Mouse (Mus musculus): ENCODE measurements around the gene Krtap4-13. TPM values are rescaled to one million over a fixed set of nuclear protein-coding genes. Genes with fewer than 3 reads are reported as not detected.
"Not testable (repeated sequence)": the region's sequence is repeated elsewhere in the genome, so short reads cannot be mapped to it uniquely, and the experiment has no call there.

Gene Krtap4-13
- not detected for total RNA-seq (2021)
- long read RNA-seq, experiment 1 = 0 reads
- long read RNA-seq, experiment 2 = 0 reads

- not testable (repeated sequence) for DNase-seq
These were observed at the start of gene Krtap4-13 for GRCm38 (mm10) chr11:99809792-99810191. Gene Krtap4-13, minus strand, starts transcription at chr11:99809892.

GRCm38 (mm10) chr11:99858761-99859160 is 49.1 kb upstream of the Krtap4-13 start:
- DNase-seq = no peak

GRCm38 (mm10) chr11:99857617-99858016 is 47.9 kb upstream of the Krtap4-13 start, which contains the start of gene Gm11568:
Gene Gm11568, plus strand, starts transcription at chr11:99857917.
- DNase-seq = no peak

GRCm38 (mm10) chr11:99854121-99854520 is 44.4 kb upstream of the Krtap4-13 start:
- DNase-seq = no peak

- DNase-seq = no peak
These were observed 41.8 kb upstream of the Krtap4-13 start, which contains the start of gene Krtap4-16 for GRCm38 (mm10) chr11:99851508-99851907. Gene Krtap4-16, minus strand, starts transcription at chr11:99851608.

- DNase-seq = no peak
These were observed 37.1 kb upstream of the Krtap4-13 start for GRCm38 (mm10) chr11:99846746-99847145.

GRCm38 (mm10) chr11:99842185-99842584 is 32.5 kb upstream of the Krtap4-13 start:
- DNase-seq = no peak

GRCm38 (mm10) chr11:99837966-99838365 is 28.3 kb upstream of the Krtap4-13 start, which contains the start of gene 2300003K06Rik:
Gene 2300003K06Rik, minus strand, starts transcription at chr11:99838066.
- no peak for DNase-seq

GRCm38 (mm10) chr11:99815566-99815965 is 5.9 kb upstream of the Krtap4-13 start, which contains the start of gene Gm11564:
Gene Gm11564, minus strand, starts transcription at chr11:99815666.
- DNase-seq = not testable (repeated sequence)

- DNase-seq = not testable (repeated sequence)
These were observed 5.3 kb downstream of the Krtap4-13 start, which contains the start of gene Gm11554 for GRCm38 (mm10) chr11:99804346-99804745. Gene Gm11554, minus strand, starts transcription at chr11:99804446.

- not testable (repeated sequence) for DNase-seq
These were observed 10.9 kb downstream of the Krtap4-13 start, which contains the start of gene Gm11569 for GRCm38 (mm10) chr11:99798832-99799231. Gene Gm11569, minus strand, starts transcription at chr11:99798932.

- DNase-seq = no peak
These were observed 16.3 kb downstream of the Krtap4-13 start, which contains the start of gene Gm11596 for GRCm38 (mm10) chr11:99793367-99793766. Gene Gm11596, minus strand, starts transcription at chr11:99793467.

- not testable (repeated sequence) for DNase-seq
These were observed 24.8 kb downstream of the Krtap4-13 start, which contains the start of gene Krtap4-9 for GRCm38 (mm10) chr11:99784900-99785299. Gene Krtap4-9, plus strand, starts transcription at chr11:99785200.

- no peak for DNase-seq
These were observed 29.1 kb downstream of the Krtap4-13 start, which contains the start of gene Krtap4-8 for GRCm38 (mm10) chr11:99780604-99781003. Gene Krtap4-8, minus strand, starts transcription at chr11:99780704.

- DNase-seq = no peak
These were observed 31.3 kb downstream of the Krtap4-13 start for GRCm38 (mm10) chr11:99778401-99778800.

- DNase-seq = not testable (repeated sequence)
These were observed 36.9 kb downstream of the Krtap4-13 start, which contains the start of gene Gm11595 for GRCm38 (mm10) chr11:99772813-99773212. Gene Gm11595, minus strand, starts transcription at chr11:99772913.

- DNase-seq = no peak
These were observed 41.3 kb downstream of the Krtap4-13 start for GRCm38 (mm10) chr11:99768410-99768809.

Other genes with a start within 250 kb of the Krtap4-13 start
- not detected for gene Krtap3-1, start 243.3 kb downstream of the Krtap4-13 start, total RNA-seq (2021)
- not detected for gene Krtap1-5, start 228.9 kb downstream of the Krtap4-13 start, total RNA-seq (2021)
- not detected for gene Krtap1-4, start 226.2 kb downstream of the Krtap4-13 start, total RNA-seq (2021)
- gene Krtap1-3, start 218.6 kb downstream of the Krtap4-13 start, total RNA-seq (2021) = not detected
- gene Krtap9-3, start 211.8 kb downstream of the Krtap4-13 start, total RNA-seq (2021) = not detected
- gene Gm11938, start 206.6 kb downstream of the Krtap4-13 start, total RNA-seq (2021) = not detected
- gene Gm11937, start 199.7 kb downstream of the Krtap4-13 start, total RNA-seq (2021) = not detected
- not detected for gene Krtap2-4, start 195.0 kb downstream of the Krtap4-13 start, total RNA-seq (2021)
- gene Gm11562, start 189.5 kb downstream of the Krtap4-13 start, total RNA-seq (2021) = not detected
- not detected for gene Krtap4-1, start 181.7 kb downstream of the Krtap4-13 start, total RNA-seq (2021)
- not detected for gene Krtap4-2, start 174.8 kb downstream of the Krtap4-13 start, total RNA-seq (2021)
- gene Krtap4-7, start 165.8 kb downstream of the Krtap4-13 start, total RNA-seq (2021) = not detected
- gene Gm11555, start 159.7 kb downstream of the Krtap4-13 start, total RNA-seq (2021) = not detected
- not detected for gene Gm11563, start 150.9 kb downstream of the Krtap4-13 start, total RNA-seq (2021)
- gene Krtap4-6, start 143.9 kb downstream of the Krtap4-13 start, total RNA-seq (2021) = not detected
- gene Gm14190, start 119.2 kb downstream of the Krtap4-13 start, total RNA-seq (2021) = not detected
- not detected for gene Gm14180, start 75.6 kb downstream of the Krtap4-13 start, total RNA-seq (2021)
- gene Gm11595, start 37.0 kb downstream of the Krtap4-13 start, total RNA-seq (2021) = not detected
- gene Krtap4-8, start 29.2 kb downstream of the Krtap4-13 start, total RNA-seq (2021) = not detected
- gene Krtap4-9, start 24.7 kb downstream of the Krtap4-13 start, total RNA-seq (2021) = under 1 TPM in 1 of 2 experiments, not detected in 1; 0.23 TPM
- not detected for gene Gm11596, start 16.4 kb downstream of the Krtap4-13 start, total RNA-seq (2021)
- not detected for gene Gm11569, start 11.0 kb downstream of the Krtap4-13 start, total RNA-seq (2021)
- not detected for gene Gm11554, start 5.4 kb downstream of the Krtap4-13 start, total RNA-seq (2021)
- not detected for gene Gm11564, start 5.8 kb upstream of the Krtap4-13 start, total RNA-seq (2021)
- not detected for gene 2300003K06Rik, start 28.2 kb upstream of the Krtap4-13 start, total RNA-seq (2021)
- not detected for gene Krtap4-16, start 41.7 kb upstream of the Krtap4-13 start, total RNA-seq (2021)
- not detected for gene Gm11568, start 48.0 kb upstream of the Krtap4-13 start, total RNA-seq (2021)
- not detected for gene Gm11559, start 54.6 kb upstream of the Krtap4-13 start, total RNA-seq (2021)
- gene Krtap9-1, start 63.5 kb upstream of the Krtap4-13 start, total RNA-seq (2021) = not detected
- gene Gm11567, start 69.3 kb upstream of the Krtap4-13 start, total RNA-seq (2021) = not detected
- gene Krtap31-1, start 98.0 kb upstream of the Krtap4-13 start, total RNA-seq (2021) = not detected
- gene Gm11565, start 104.9 kb upstream of the Krtap4-13 start, total RNA-seq (2021) = not detected
- gene Krtap31-2, start 126.4 kb upstream of the Krtap4-13 start, total RNA-seq (2021) = not detected
- gene Krtap9-5, start 138.6 kb upstream of the Krtap4-13 start, total RNA-seq (2021) = not detected
- not detected for gene Krtap29-1, start 169.2 kb upstream of the Krtap4-13 start, total RNA-seq (2021)
- gene Krtap16-1, start 176.7 kb upstream of the Krtap4-13 start, total RNA-seq (2021) = not detected
- gene Krtap17-1, start 184.1 kb upstream of the Krtap4-13 start, total RNA-seq (2021) = not detected
- gene Krt33a, start 206.3 kb upstream of the Krtap4-13 start, total RNA-seq (2021) = not detected
- gene Krt33b, start 220.0 kb upstream of the Krtap4-13 start, total RNA-seq (2021) = under 1 TPM; 0.38 to 0.45 TPM
- gene Krt34, start 231.7 kb upstream of the Krtap4-13 start, total RNA-seq (2021) = not detected
- not detected for gene Krt31, start 240.7 kb upstream of the Krtap4-13 start, total RNA-seq (2021)

Measured in gastrocnemius, postnatal 10 days (tissue).